Mouse (Mus musculus): ENCODE results near the gene Vps9d1.
"Not testable (repeated sequence)": the region's sequence is repeated elsewhere in the genome, so short reads cannot be mapped to it uniquely, and the experiment has no call there.

Vps9d1 gene

GRCm38 (mm10) chr8:123254099-123254885 lies at the start of gene Vps9d1, which contains the start of gene Zfp276:
Gene Vps9d1, minus strand, starts transcription at chr8:123254348.
Gene Zfp276, plus strand, starts transcription at chr8:123254195.
- in situ Hi-C loops (cut with MboI, MseI): no loop called here

- in situ Hi-C loops (cut with MboI, MseI): no loop called here
Measured at GRCm38 (mm10) chr8:123298301-123298700, 44.2 kb upstream of the Vps9d1 start.

- in situ Hi-C loops (cut with MboI, MseI): no loop called here
Measured at GRCm38 (mm10) chr8:123292785-123293184, 38.6 kb upstream of the Vps9d1 start.

GRCm38 (mm10) chr8:123292281-123292680 lies 38.1 kb upstream of the Vps9d1 start:
- in situ Hi-C loops (cut with MboI, MseI): no loop called here

GRCm38 (mm10) chr8:123291716-123292115 lies 37.6 kb upstream of the Vps9d1 start:
- in situ Hi-C loops (cut with MboI, MseI): no loop called here

- in situ Hi-C loops (cut with MboI, MseI): no loop called here
Measured at GRCm38 (mm10) chr8:123290679-123291078, 36.5 kb upstream of the Vps9d1 start.

GRCm38 (mm10) chr8:123290166-123290565 lies 36.0 kb upstream of the Vps9d1 start:
- in situ Hi-C loops (cut with MboI, MseI): no loop called here

GRCm38 (mm10) chr8:123287362-123287761 lies 33.2 kb upstream of the Vps9d1 start:
- in situ Hi-C loops (cut with MboI, MseI): loop anchor here (5.0 kb wide), 1 partner anchor 60 kb away; no protein-coding TSS in a partner anchor

- in situ Hi-C loops (cut with MboI, MseI): no loop called here
Measured at GRCm38 (mm10) chr8:123284493-123284892, 30.3 kb upstream of the Vps9d1 start.

GRCm38 (mm10) chr8:123283991-123284390 lies 29.8 kb upstream of the Vps9d1 start:
- in situ Hi-C loops (cut with MboI, MseI): no loop called here

- in situ Hi-C loops (cut with MboI, MseI): not testable (repeated sequence)
Measured at GRCm38 (mm10) chr8:123282994-123283393, 28.8 kb upstream of the Vps9d1 start.

GRCm38 (mm10) chr8:123280302-123281094 lies 26.4 kb upstream of the Vps9d1 start:
- in situ Hi-C loops (cut with MboI, MseI): no loop called here

- in situ Hi-C loops (cut with MboI, MseI): no loop called here
Measured at GRCm38 (mm10) chr8:123279828-123280227, 25.7 kb upstream of the Vps9d1 start.

GRCm38 (mm10) chr8:123278445-123278844 lies 24.3 kb upstream of the Vps9d1 start:
- in situ Hi-C loops (cut with MboI, MseI): no loop called here

- in situ Hi-C loops (cut with MboI, MseI): no loop called here
Measured at GRCm38 (mm10) chr8:123275096-123275495, 20.9 kb upstream of the Vps9d1 start.

GRCm38 (mm10) chr8:123274447-123274846 lies 20.3 kb upstream of the Vps9d1 start:
- in situ Hi-C loops (cut with MboI, MseI): no loop called here

GRCm38 (mm10) chr8:123271901-123272300 lies 17.8 kb upstream of the Vps9d1 start:
- in situ Hi-C loops (cut with MboI, MseI): no loop called here

GRCm38 (mm10) chr8:123271147-123271546 lies 17.0 kb upstream of the Vps9d1 start:
- in situ Hi-C loops (cut with MboI, MseI): no loop called here

- in situ Hi-C loops (cut with MboI, MseI): no loop called here
Measured at GRCm38 (mm10) chr8:123267926-123268656, 13.9 kb upstream of the Vps9d1 start.

- in situ Hi-C loops (cut with MboI, MseI): not testable (repeated sequence)
Measured at GRCm38 (mm10) chr8:123257593-123257992, 3.4 kb upstream of the Vps9d1 start.

GRCm38 (mm10) chr8:123257114-123257513 lies 3.0 kb upstream of the Vps9d1 start:
- in situ Hi-C loops (cut with MboI, MseI): no loop called here

GRCm38 (mm10) chr8:123255170-123255569 lies 1.0 kb upstream of the Vps9d1 start:
- in situ Hi-C loops (cut with MboI, MseI): no loop called here

Data from T-helper 2 cell (primary cell).